Comparison of ENCODE assay signal across 16 mouse cellular contexts in the genomic region with DNA sequence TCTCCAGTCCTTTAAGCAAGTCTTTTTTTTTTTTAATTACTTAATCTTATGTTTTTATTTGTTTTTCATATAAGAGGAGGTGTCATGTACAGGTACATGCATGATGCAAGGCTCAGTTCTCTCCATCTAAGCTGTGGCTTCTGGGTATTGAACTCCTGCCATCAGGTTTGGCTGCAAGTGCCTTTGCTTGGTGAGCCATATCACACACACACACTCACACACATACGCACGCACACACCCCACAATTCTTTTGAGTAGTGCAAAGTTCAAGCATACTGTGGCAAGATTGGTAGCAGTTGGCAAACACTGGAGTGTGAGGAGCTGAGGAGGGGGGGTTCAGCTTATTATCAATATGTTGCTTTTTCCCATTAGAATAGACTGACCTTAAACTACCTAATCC. TPM values are rescaled to one million over a fixed set of nuclear protein-coding genes. Genes with fewer than 3 reads are reported as not detected.
DNase-seq lines count a peak whose midpoint lies in the region; ATAC-seq and TF ChIP-seq lines count a peak whose summit lies in the region.
"Had no signal": no experiment of that assay in that cellular context is flagged by ENCODE, and none has a peak within 500 bp of the region (broad histone marks: within the 10 kb centered on the region; RNA-seq: fewer than 3 reads in every experiment).

No protein-coding gene starts in this region.

- WGBS in heart, adult 2 months: 96% methylated on average over 2 of the region's 2 CpGs
- 88% methylated on average over 2 of the region's 2 CpGs for WGBS in midbrain, embryonic 10.5 days
- 91% methylated on average over 2 of the region's 2 CpGs for WGBS in midbrain, postnatal 0 days
- 95% methylated on average over 2 of the region's 2 CpGs for WGBS in limb, embryonic 10.5 days

- ATAC-seq in midbrain, postnatal 0 days (ENCODE audit: low FRiP score): no peak
- no peak for ATAC-seq in granulocyte monocyte progenitor cell, adult 5-6 weeks (replicated peaks; ENCODE audit: poor library complexity, severe bottlenecking)
- ATAC-seq: forebrain, embryonic 13.5 days had no signal

- H3K9ac ChIP-seq in heart, adult 2 months (ENCODE audit: low read depth, low read length): no peak overlapping the region
- no peak overlapping the region for H3K9ac ChIP-seq in midbrain, postnatal 0 days (replicated peaks; ENCODE audit: low read length, poor library complexity, severe bottlenecking)
- H3K9ac ChIP-seq: embryonic facial prominence, embryonic 15.5 days; forebrain, embryonic 13.5 days; heart, embryonic 13.5 days; liver, embryonic 13.5 days had no signal

- no peak for TF ChIP-seq POLR2A in heart, adult 2 months (IDR thresholded peaks at IDR 0.05; ENCODE audit: insufficient read depth, low read depth, low read length)

- no peak overlapping the region for H3K4me3 ChIP-seq in heart, adult 2 months
- H3K4me3 ChIP-seq in midbrain, embryonic 10.5 days: no peak overlapping the region
- no peak overlapping the region for H3K4me3 ChIP-seq in midbrain, postnatal 0 days (ENCODE audit: low read depth, low read length)
- H3K4me3 ChIP-seq in limb, embryonic 10.5 days: no peak overlapping the region
- H3K4me3 ChIP-seq: embryonic facial prominence, embryonic 15.5 days; forebrain, embryonic 13.5 days; heart, embryonic 13.5 days; liver, embryonic 13.5 days had no signal

- no peaks in the 10 kb centered on the region for H3K27me3 ChIP-seq in heart, adult 2 months (ENCODE audit: control insufficient read depth, insufficient read depth, low read length)
- H3K27me3 ChIP-seq in midbrain, embryonic 10.5 days (ENCODE audit: low read depth, poor library complexity, severe bottlenecking): peaks cover 12% of the 10 kb centered on the region; the same call in 1 of the 2 replicates
- no peaks in the 10 kb centered on the region for H3K27me3 ChIP-seq in midbrain, postnatal 0 days (ENCODE audit: insufficient read depth, low read length)
- H3K27me3 ChIP-seq in limb, embryonic 10.5 days (ENCODE audit: low read depth, poor library complexity, severe bottlenecking): no peaks in the 10 kb centered on the region
- H3K27me3 ChIP-seq: embryonic facial prominence, embryonic 15.5 days; heart, embryonic 13.5 days had no signal

- intact Hi-C loops in heart, adult 2 months (cut with DNase I): no loop called here

- H3K4me2 ChIP-seq in midbrain, postnatal 0 days (ENCODE audit: low read depth, low read length, poor library complexity, severe bottlenecking): no peak overlapping the region
- H3K4me2 ChIP-seq: embryonic facial prominence, embryonic 15.5 days; forebrain, embryonic 13.5 days; heart, embryonic 13.5 days; liver, embryonic 13.5 days; midbrain, embryonic 11.5 days had no signal

- no peak for TF ChIP-seq CTCF in heart, adult 2 months (IDR thresholded peaks at IDR 0.05)
- TF ChIP-seq CTCF in midbrain, postnatal 0 days (IDR thresholded peaks at IDR 0.05): no peak

- no peaks in the 10 kb centered on the region for H3K9me3 ChIP-seq in midbrain, embryonic 10.5 days (replicated peaks)
- no peaks in the 10 kb centered on the region for H3K9me3 ChIP-seq in midbrain, postnatal 0 days (ENCODE audit: low read length)
- no peaks in the 10 kb centered on the region for H3K9me3 ChIP-seq in limb, embryonic 10.5 days (replicated peaks)
- H3K9me3 ChIP-seq: embryonic facial prominence, embryonic 15.5 days; forebrain, embryonic 13.5 days; heart, embryonic 13.5 days; liver, embryonic 13.5 days had no signal

- H3K27ac ChIP-seq in heart, adult 2 months: peak overlapping the region; percentile 54
- H3K27ac ChIP-seq in midbrain, embryonic 10.5 days (replicated peaks): 0 out of 2 replicates have a peak overlapping the region, but pooled peaks have one; percentile 23
- H3K27ac ChIP-seq in midbrain, postnatal 0 days (ENCODE audit: low read depth, low read length): no peak overlapping the region
- H3K27ac ChIP-seq in limb, embryonic 10.5 days: peak overlapping the region; percentile 38
- H3K27ac ChIP-seq: forebrain, embryonic 13.5 days; kidney, postnatal 0 days; liver, embryonic 13.5 days had no signal

- TF ChIP-seq EP300 in heart, adult 2 months (IDR thresholded peaks at IDR 0.05; ENCODE audit: insufficient read depth, low read depth, low read length): no peak

- H3K79me2 ChIP-seq in heart, adult 2 months (replicated peaks; ENCODE audit: control insufficient read depth, insufficient read depth, low read length): no peaks in the 10 kb centered on the region

- DNase-seq in heart, adult 2 months: no peak
- DNase-seq in heart, adult 18-20 months: no peak
- no peak for DNase-seq in midbrain, embryonic 10.5 days (ENCODE audit: low spot score)
- no peak for DNase-seq in midbrain, postnatal 0 days (ENCODE audit: low spot score)
- DNase-seq in limb, embryonic 10.5 days (ENCODE audit: low spot score): no peak
- no peak for DNase-seq in layer of hippocampus, adult 11-12 months (ENCODE audit: low spot score)
- no peak for DNase-seq in testis, postnatal 10 days (ENCODE audit: low spot score)
- DNase-seq: cerebellum, adult 11-12 months; liver, embryonic 13.5 days; thymus, adult 18-20 months had no signal

- H3K36me3 ChIP-seq in heart, adult 2 months (ENCODE audit: control insufficient read depth, insufficient read depth, low read length): no peaks in the 10 kb centered on the region
- H3K36me3 ChIP-seq in midbrain, embryonic 10.5 days: 0 out of 2 replicates have a peak, but pooled peaks cover 4% of the 10 kb centered on the region
- H3K36me3 ChIP-seq in midbrain, postnatal 0 days (ENCODE audit: insufficient read depth, low read length): no peaks in the 10 kb centered on the region
- peaks cover 7% of the 10 kb centered on the region; the same call in 1 of the 2 replicates for H3K36me3 ChIP-seq in limb, embryonic 10.5 days
- H3K36me3 ChIP-seq: embryonic facial prominence, embryonic 15.5 days; heart, embryonic 13.5 days; liver, embryonic 13.5 days had no signal

- peaks cover 20% of the 10 kb centered on the region for H3K4me1 ChIP-seq in heart, adult 2 months (ENCODE audit: control insufficient read depth, insufficient read depth, low read length)
- H3K4me1 ChIP-seq in midbrain, embryonic 10.5 days: peaks cover 85% of the 10 kb centered on the region
- peaks cover 3% of the 10 kb centered on the region; the same call in 1 of the 2 replicates for H3K4me1 ChIP-seq in midbrain, postnatal 0 days (ENCODE audit: insufficient read depth, low read length)
- peaks cover 84% of the 10 kb centered on the region for H3K4me1 ChIP-seq in limb, embryonic 10.5 days

RNA-seq across cellular contexts. Expression of a gene that starts 2.9 kb away (rescaled TPM):
- total RNA-seq in heart, adult 2 months (2021): 10 to 100 TPM; 56.5 to 59.8 TPM
- 74.7 and 113 TPM in 2 replicates for polyA plus RNA-seq in heart, adult 2 months (2012; rRNA removed)
- total RNA-seq in heart, adult 18-20 months (2021): 10 to 100 TPM; 63.7 to 75.1 TPM
- polyA plus RNA-seq in midbrain, embryonic 10.5 days (2016; fragmentation: Nextera tagmentation; extraction: Ambion mirVana): 70.2 and 86.2 TPM in 2 replicates
- 69.6 and 71.7 TPM in 2 replicates for total RNA-seq in midbrain, postnatal 0 days (2014; rRNA removed)
- 52.6 and 58.3 TPM in 2 replicates for polyA plus RNA-seq in midbrain, postnatal 0 days (2015; fragmentation: Nextera tagmentation; extraction: Ambion mirVana)
- polyA plus RNA-seq in limb, embryonic 10.5 days (2016; fragmentation: Nextera tagmentation; extraction: Ambion mirVana): 132 and 178 TPM in 2 replicates
- total RNA-seq in granulocyte monocyte progenitor cell, adult 5-6 weeks (2014; fragmentation: Nextera tagmentation): 5.5 and 7.6 TPM in 2 replicates
- total RNA-seq in granulocyte monocyte progenitor cell, adult 5-6 weeks (2017): 5.0 and 6.6 TPM in 2 replicates

RNA-seq across cellular contexts. Expression of a gene that starts 20.8 kb away (rescaled TPM):
- total RNA-seq in heart, adult 2 months (2021): 10 to 100 TPM; 12.1 to 18.0 TPM
- polyA plus RNA-seq in heart, adult 2 months (2012; rRNA removed): 12.0 and 13.2 TPM in 2 replicates
- 10 to 100 TPM; 11.9 to 15.2 TPM for total RNA-seq in heart, adult 18-20 months (2021)
- 4.2 and 4.6 TPM in 2 replicates for polyA plus RNA-seq in midbrain, embryonic 10.5 days (2016; fragmentation: Nextera tagmentation; extraction: Ambion mirVana)
- total RNA-seq in midbrain, postnatal 0 days (2014; rRNA removed): 2.0 and 6.8 TPM in 2 replicates
- 3.3 and 4.5 TPM in 2 replicates for polyA plus RNA-seq in midbrain, postnatal 0 days (2015; fragmentation: Nextera tagmentation; extraction: Ambion mirVana)
- polyA plus RNA-seq in limb, embryonic 10.5 days (2016; fragmentation: Nextera tagmentation; extraction: Ambion mirVana): 11.2 and 18.4 TPM in 2 replicates
- 6.8 and 13.0 TPM in 2 replicates for total RNA-seq in granulocyte monocyte progenitor cell, adult 5-6 weeks (2014; fragmentation: Nextera tagmentation)
- total RNA-seq in granulocyte monocyte progenitor cell, adult 5-6 weeks (2017): 6.0 TPM in 1 of 2 replicates, not detected in the other

RNA-seq across cellular contexts. Expression of a gene that starts 46.4 kb away (rescaled TPM):
- 10 to 100 TPM; 14.8 to 18.2 TPM for total RNA-seq in heart, adult 2 months (2021)
- polyA plus RNA-seq in heart, adult 2 months (2012; rRNA removed): 8.6 and 12.1 TPM in 2 replicates
- 10 to 100 TPM; 15.8 to 16.4 TPM for total RNA-seq in heart, adult 18-20 months (2021)
- 42.9 and 45.3 TPM in 2 replicates for polyA plus RNA-seq in midbrain, embryonic 10.5 days (2016; fragmentation: Nextera tagmentation; extraction: Ambion mirVana)
- total RNA-seq in midbrain, postnatal 0 days (2014; rRNA removed): 14.5 and 21.8 TPM in 2 replicates
- 28.0 and 28.1 TPM in 2 replicates for polyA plus RNA-seq in midbrain, postnatal 0 days (2015; fragmentation: Nextera tagmentation; extraction: Ambion mirVana)
- polyA plus RNA-seq in limb, embryonic 10.5 days (2016; fragmentation: Nextera tagmentation; extraction: Ambion mirVana): 38.0 and 43.9 TPM in 2 replicates
- total RNA-seq in granulocyte monocyte progenitor cell, adult 5-6 weeks (2014; fragmentation: Nextera tagmentation): 11.7 and 14.5 TPM in 2 replicates
- 5.7 and 10.9 TPM in 2 replicates for total RNA-seq in granulocyte monocyte progenitor cell, adult 5-6 weeks (2017)
